Mouse (Mus musculus) brain, embryonic 14.5 days (tissue): Measurements from ENCODE around the gene Akna. TPM values are rescaled to one million over a fixed set of nuclear protein-coding genes. Genes with fewer than 3 reads are reported as not detected.

Source experiments
- DNase-seq: peaks from one replicate; pipeline ENCODE4 v3.0.0-alpha.2; 2011; ENCODE audit warnings: low read depth
- CTCF ChIP-seq: fragments of 200-500 bp; IDR thresholded peaks from 2 replicates; pipeline ENCODE4 v1.5.1; 2012; ENCODE audit warnings: inconsistent platforms, mild to moderate bottlenecking, moderate library complexity, borderline replicate concordance; ENCODE audit not compliant: insufficient read depth, insufficient read length; ENCODE audit errors: extremely low read depth
- POLR2A ChIP-seq: fragments of 200-500 bp; IDR thresholded peaks from 2 replicates; pipeline ENCODE4 v1.6.1; 2012; ENCODE audit warnings: mild to moderate bottlenecking, inconsistent platforms, borderline replicate concordance; ENCODE audit not compliant: poor library complexity, insufficient read depth, insufficient read length, severe bottlenecking; ENCODE audit errors: extremely low read depth
- polyA plus RNA-seq: library from polyadenylated mRNA; depleted of rRNA; stranded (reverse); fragments of >200 nt; gene quantifications from 2 replicates; pipeline ENCODE4 v1.2.3, GENCODE M21; 2012

The Akna gene
- polyA plus RNA-seq, 1 experiment = 9.1 TPM

DNA sequence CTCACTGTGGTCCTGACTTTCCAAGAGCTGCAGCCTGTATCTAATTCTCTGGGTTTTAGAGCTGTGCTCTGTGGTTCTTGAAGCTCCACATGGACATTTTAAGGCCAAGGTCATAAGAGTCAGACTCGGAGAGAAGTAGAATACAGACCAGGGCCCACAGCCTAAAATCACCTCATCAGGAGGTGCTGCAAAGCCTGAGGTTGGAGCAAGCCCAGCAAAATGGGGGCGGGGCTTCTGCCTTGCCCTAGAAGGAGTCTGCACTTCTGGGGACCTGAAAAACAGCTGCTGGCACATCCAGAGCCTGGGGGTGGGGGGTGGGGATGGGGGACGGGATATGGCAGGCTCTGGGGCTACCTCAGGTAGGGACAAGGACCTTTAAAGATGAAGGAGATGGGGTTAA, 27.2 kb upstream of the Akna start:
- no peak for DNase-seq
- TF ChIP-seq POLR2A (no peak), CTCF (no peak)

DNA sequence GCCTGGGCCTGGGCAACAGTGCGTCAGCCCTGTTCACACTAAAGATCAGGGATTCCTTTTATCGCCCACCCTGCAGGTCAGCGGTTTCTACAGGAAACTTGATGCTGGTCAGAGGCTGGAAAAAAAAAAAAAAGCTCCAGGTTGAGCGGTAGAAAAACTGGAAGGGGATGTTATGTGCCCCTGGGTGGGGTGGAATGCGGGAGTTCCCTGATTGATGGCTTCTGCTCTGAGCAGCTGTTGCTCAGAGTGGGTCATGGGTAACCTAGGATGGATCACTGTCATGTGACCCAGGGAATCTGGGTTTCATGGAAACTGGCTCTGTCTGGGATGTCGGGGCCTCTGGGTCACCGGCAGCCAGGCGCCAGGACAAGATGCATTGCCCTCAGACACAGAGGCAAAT, 23.2 kb upstream of the Akna start:
- no peak for TF ChIP-seq POLR2A
- DNase-seq = no peak

DNA sequence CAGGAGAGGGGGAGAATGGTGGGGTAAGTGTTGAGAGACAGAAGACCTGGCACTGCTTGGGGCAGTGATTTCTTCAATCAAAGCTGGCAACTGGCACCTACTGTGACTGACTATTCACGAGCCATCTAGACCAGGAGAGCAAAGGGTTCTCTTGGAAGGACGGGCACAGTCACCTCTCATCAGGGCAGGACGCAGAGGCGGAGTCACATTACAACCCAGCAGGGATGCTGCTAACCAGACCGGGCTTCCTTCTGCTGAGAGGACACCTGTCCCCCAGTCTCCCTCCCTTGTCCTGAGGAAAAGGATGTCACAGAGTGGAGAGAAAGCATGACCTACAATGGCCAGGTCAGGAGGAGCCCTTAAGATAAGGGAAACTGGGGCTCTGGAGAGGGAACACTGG, 20.7 kb upstream of the Akna start:
- TF ChIP-seq CTCF (no peak), POLR2A (no peak)
- DNase-seq = no peak

DNA sequence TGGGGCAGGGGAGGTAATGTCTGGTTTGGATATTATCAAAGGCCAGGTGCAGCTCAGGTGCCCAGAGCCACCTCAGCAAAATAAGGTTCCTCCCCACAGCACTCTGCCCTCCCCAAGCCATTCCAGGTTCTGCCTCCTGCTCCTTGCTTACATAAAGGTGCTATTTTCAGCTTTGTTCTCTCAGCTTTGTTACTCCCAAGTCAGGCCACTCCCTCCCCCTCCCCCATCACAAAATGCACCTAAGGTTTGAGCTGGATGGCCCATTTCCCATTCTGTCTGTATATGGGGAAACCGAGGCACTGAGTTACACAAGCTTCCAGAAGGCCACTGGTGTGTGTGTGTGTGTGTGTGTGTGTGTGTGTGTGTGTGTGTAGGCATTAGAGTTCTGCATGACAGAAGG, 20.1 kb upstream of the Akna start:
- DNase-seq = no peak

DNA sequence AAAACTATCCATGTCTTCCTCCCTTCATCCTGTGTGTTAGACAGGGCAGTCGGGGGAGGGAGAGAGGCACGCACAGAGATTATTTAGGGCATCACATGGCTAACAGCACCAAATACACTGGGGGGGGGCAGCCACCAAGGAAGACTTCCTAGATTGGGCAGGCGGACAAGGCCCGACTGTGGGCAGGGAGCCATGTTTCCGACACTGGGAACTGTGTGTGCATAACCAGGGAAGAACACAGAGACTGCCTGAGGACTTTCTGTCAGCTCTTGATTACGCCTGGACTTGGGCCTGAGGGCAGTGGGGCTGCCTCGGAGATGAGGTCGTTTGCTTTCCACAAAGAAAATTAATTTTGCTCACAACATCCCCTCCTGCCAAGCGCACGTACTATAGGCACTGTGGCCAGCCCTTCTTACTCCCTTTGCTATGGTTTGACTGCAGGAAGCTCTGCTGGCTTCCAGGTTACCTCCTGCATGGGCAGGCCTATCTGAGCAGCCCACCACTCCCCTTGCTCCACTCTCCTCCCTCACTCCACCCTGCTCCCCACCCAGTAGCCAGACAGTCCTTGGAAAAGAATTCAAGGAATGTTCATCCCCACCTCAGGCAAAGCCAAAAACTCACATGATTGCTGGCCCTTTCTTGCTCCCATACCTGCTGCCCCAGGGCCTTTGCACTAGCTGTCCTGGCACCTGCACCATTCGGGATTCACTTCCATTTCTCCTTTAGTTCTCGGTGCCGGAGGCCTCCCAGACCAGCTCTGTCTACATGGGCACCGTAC, 17.2 kb upstream of the Akna start:
- TF ChIP-seq POLR2A (no peak), CTCF (no peak)

More for the DNA sequence above, 20.1 kb upstream of the Akna start:
- TF ChIP-seq CTCF (no peak), POLR2A (no peak)

DNA sequence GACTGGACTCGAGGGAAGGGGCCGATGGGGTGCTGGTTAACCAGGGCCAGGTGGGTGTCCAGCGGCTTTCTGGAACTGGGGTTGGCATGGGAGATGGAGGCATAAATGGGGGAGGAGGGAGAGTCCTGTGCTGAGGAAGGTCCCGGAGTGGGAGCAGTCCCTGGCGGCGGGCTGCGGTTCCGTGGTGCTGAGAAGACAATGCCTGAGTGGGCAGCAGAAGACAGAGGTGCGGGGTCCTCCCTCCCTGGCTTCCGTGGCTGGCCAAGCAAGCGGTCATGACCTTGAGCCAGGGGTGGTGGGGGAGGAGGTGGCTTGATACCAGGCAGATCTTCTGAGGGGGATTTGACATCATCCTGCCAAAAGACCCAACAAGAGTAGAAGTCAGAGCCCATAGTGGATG, 15.1 kb upstream of the Akna start:
- DNase-seq = no peak
- TF ChIP-seq CTCF = no peak
- TF ChIP-seq POLR2A = no peak

More for the DNA sequence above, 17.2 kb upstream of the Akna start:
- peak; percentile 80 for DNase-seq

DNA sequence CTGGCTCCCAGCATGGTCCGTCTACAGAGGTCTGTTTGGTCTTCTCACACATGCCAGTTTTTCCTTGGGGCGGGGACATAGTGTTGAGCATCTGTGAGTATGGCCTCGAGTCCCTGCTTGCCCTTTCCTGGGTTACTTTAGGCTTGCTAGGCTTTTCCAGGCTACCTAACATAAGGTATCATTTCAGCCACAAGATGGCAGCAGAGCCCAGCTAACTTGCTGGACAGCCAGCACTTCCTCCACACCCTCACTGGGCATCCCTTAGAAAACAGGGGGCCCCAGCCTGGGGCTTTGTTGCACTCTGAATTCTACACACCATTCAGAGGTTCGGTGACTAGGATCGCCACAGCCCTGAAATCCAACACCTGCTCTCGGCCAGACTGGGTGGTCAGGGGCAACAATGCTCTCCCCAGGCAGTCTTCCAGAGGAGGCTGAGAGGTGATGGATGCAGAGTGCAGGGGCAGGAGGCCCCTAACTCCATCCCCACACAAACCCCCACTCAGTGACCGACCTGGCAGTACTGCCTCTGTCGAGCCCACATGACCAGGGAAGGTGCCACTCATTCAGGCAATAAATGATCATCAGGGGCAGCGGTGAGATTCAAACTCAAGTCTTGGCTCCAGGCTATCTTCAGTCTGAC, 14.3 kb upstream of the Akna start:
- DNase-seq = peak; percentile 91
- TF ChIP-seq CTCF = peak; percentile 84
- no peak for TF ChIP-seq POLR2A

DNA sequence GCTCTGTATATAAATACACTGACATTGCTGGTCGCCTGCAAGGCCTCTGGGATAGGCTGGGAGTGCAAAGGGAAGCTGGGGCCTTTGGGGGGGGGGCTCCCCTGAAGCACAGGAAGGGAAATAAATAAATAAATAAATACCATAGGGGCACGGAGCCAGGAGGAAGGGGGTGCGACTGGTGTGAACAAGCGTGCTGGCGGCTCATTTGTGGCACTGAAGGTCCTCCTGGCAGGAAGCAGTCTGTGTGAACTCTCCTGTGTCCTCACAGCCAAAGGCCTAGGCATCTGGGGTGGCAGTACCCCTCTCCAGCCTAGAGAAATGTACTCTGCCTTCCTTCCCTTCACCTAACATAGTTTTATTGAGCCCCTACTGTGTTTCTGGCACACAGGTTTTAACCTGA, 11.8 kb upstream of the Akna start:
- DNase-seq = no peak
- TF ChIP-seq CTCF = no peak
- TF ChIP-seq POLR2A = no peak

DNA sequence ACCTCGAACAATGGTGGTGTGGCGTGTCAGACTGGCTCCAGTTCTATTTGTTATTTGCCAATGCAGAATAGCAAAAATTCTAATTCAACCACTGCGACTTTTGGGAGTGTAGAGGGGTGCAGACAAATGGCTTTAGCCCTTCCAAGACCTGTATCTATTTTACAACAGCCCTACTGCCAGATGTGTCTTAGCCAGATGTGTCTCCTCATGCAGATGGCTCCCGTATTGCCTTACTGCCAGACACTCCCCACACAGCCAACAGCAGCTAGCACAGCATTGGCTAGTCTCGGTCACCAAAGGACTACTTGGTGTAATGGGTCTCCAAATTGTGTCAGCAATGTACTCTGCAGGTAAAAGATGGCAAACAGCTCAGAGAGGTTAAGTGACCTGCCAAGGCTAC, 8.1 kb upstream of the Akna start:
- DNase-seq = no peak

DNA sequence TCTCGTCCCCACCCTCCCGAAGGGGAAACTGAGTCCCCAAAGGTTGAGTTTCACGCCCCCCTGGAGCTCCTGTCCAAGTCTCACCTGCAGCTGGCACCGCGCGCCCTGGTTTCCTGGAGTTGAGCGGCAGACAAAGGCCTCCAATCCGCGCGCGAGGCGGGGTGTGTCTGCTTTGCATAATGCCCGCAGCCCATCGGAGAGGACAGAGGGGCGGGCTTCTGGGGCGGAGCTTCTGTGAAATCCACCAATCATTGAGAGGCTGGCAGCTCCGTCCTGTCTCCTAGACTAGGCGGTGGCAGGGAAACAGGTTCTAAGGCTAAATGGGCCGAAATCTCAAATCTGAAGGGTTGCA, 7.4 kb upstream of the Akna start:
- DNase-seq = peak; percentile 98
- TF ChIP-seq CTCF (no peak), POLR2A (0 out of 2 replicates have a peak, but pooled peaks have one; percentile 19)

More for the DNA sequence above, 8.1 kb upstream of the Akna start:
- TF ChIP-seq POLR2A (no peak), CTCF (no peak)

DNA sequence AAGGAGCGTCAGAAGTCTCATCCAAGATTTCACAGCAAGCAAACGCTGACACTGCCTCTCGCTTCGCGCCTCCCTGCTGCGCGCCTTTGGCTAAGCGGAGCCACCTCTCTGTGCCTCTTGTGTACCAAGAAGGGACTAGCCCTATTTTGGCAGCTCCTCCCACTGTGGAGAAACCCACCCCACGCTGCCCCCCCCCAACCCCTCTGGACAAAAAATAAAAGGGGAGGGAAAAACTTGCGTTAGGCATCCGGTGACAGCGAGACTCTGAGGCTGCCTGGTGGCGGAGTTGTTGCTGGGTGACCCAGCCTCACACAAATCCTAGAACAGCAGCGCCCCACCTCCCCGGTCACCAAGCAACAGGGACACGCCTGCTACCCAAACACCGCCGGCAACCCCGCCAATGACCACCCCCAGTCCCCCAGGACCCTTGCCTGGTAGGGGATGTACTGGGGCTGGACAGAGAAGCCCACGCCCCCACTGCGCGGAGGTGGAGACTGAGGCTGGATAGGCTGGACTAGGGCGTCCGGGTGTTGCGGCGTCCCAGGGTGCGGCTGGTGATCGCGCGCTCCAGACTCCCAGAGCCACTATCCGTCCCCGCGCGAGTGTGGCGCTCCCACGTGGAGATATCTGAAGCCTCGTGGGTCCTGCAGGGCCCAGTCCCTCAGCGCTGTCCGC, 6.9 kb upstream of the Akna start:
- TF ChIP-seq CTCF (no peak), POLR2A (no peak)
- peak; percentile 91 for DNase-seq
